Mouse (Mus musculus) forebrain, embryonic 11.5 days (tissue): ENCODE measurements around the gene Syt16. TPM values are rescaled to one million over a fixed set of nuclear protein-coding genes. Genes with fewer than 3 reads are reported as not detected.

Experiments
- ATAC-seq: fragments of 200-750 bp; cut with Nextera tagmentation; replicated peaks from 2 replicates; pipeline ENCODE4 v1.8.0; 2017; ENCODE audit warnings: moderate TSS enrichment; ENCODE audit not compliant: low FRiP score
- DNase-seq: peaks from one replicate; pipeline ENCODE4 v3.0.0-alpha.2; 2017; ENCODE audit warnings: low spot score
- H3K27ac ChIP-seq: fragments of 300-500 bp; sonication (generic); 2 replicates; pipeline ENCODE4 v1.5.1; 2014; ENCODE audit warnings: low read depth, low read length
- H3K27me3 ChIP-seq: fragments of 300-500 bp; sonication (generic); 2 replicates; pipeline ENCODE4 v1.6.1; 2014; ENCODE audit warnings: mild to moderate bottlenecking, low read length, mixed read lengths; ENCODE audit not compliant: control insufficient read depth, insufficient read depth
- H3K36me3 ChIP-seq: fragments of 300-500 bp; sonication (generic); 2 replicates; pipeline ENCODE4 v1.6.1; 2014; ENCODE audit warnings: mild to moderate bottlenecking, low read length, moderate library complexity, mixed read lengths; ENCODE audit not compliant: control insufficient read depth, insufficient read depth
- H3K4me1 ChIP-seq: fragments of 300-500 bp; sonication (generic); replicated peaks from 2 replicates; pipeline ENCODE4 v1.6.1; 2014; ENCODE audit warnings: low read length, mixed read lengths; ENCODE audit not compliant: control insufficient read depth, insufficient read depth
- H3K4me2 ChIP-seq: fragments of 300-500 bp; sonication (generic); 2 replicates; pipeline ENCODE4 v1.6.1; 2014; ENCODE audit warnings: low read depth, mild to moderate bottlenecking, low read length, moderate library complexity, mixed read lengths; ENCODE audit not compliant: severe bottlenecking
- H3K4me3 ChIP-seq: fragments of 300-500 bp; sonication (generic); 2 replicates; pipeline ENCODE4 v1.5.1; 2014; ENCODE audit warnings: low read depth, low read length
- H3K9ac ChIP-seq: fragments of 300-500 bp; sonication (generic); 2 replicates; pipeline ENCODE4 v1.6.1; 2014; ENCODE audit warnings: low read length
- H3K9me3 ChIP-seq: fragments of 300-500 bp; sonication (generic); 2 replicates; pipeline ENCODE4 v1.6.1; 2016; ENCODE audit warnings: low read length, mixed read lengths; ENCODE audit not compliant: control insufficient read depth
- WGBS: fragments of 180-500 bp; shearing (Covaris S2); extraction: QIAGEN DNeasy Blood & Tissue Kit; methylation state at CpG from one replicate; pipeline ENCODE4 v1.1.7; 2014; 5-methylcytosine and 5-hydroxymethylcytosine counted together
- polyA plus RNA-seq: library from polyadenylated mRNA; unstranded; fragments of >200 nt; fragmentation: Nextera tagmentation; extraction: Ambion mirVana; gene quantifications from 2 replicates; pipeline ENCODE4 v1.2.1, GENCODE M21; 2014

Syt16 gene
- polyA plus RNA-seq, 1 experiment from 2014 or later, result 4.9 TPM

GRCm38 (mm10) chr12:73989594-73989993 lies 7.9 kb upstream of the Syt16 start:
- H3K4me2 ChIP-seq, result no peak overlapping the region
- DNase-seq (peak; percentile 63), ATAC-seq (no peak)
- no peak overlapping the region for H3K4me3 ChIP-seq
- H3K36me3 ChIP-seq, result no peaks in the 10 kb centered on the region
- H3K27ac ChIP-seq, result no peak overlapping the region
- no peaks in the 10 kb centered on the region for H3K9me3 ChIP-seq
- H3K27me3 ChIP-seq, result no peaks in the 10 kb centered on the region
- H3K4me1 ChIP-seq, result no peaks in the 10 kb centered on the region
- H3K9ac ChIP-seq, result no peak overlapping the region

GRCm38 (mm10) chr12:73996906-73997296 lies 560 bp upstream of the Syt16 start:
- Histone ChIP-seq H3K27ac (no peak overlapping the region), H3K36me3 (no peaks in the 10 kb centered on the region), H3K4me2 (peak overlapping the region; percentile 82), H3K27me3 (peaks cover 8% of the 10 kb centered on the region; the same call in 1 of the 2 replicates), H3K4me3 (peak overlapping the region; percentile 54), H3K4me1 (0 out of 2 replicates have a peak, but pooled peaks cover 3% of the 10 kb centered on the region), H3K9ac (peak overlapping the region; percentile 69; the same call in 1 of the 2 replicates), H3K9me3 (no peaks in the 10 kb centered on the region)
- ATAC-seq (peak; percentile 58), DNase-seq (no peak)
- 32% methylated on average over 12 of the region's 12 CpGs for WGBS

GRCm38 (mm10) chr12:73998128-73998456 lies 631 bp downstream of the Syt16 start:
- ATAC-seq, result peak; percentile 47

GRCm38 (mm10) chr12:74002449-74002848 lies 5.0 kb downstream of the Syt16 start:
- H3K4me2 ChIP-seq, result no peak overlapping the region
- ATAC-seq (no peak), DNase-seq (no peak)
- WGBS, result 82% methylated on average over 9 of the region's 9 CpGs
- H3K9ac ChIP-seq, result no peak overlapping the region
- 0 out of 2 replicates have a peak, but pooled peaks cover 3% of the 10 kb centered on the region for H3K4me1 ChIP-seq
- H3K36me3 ChIP-seq, result no peaks in the 10 kb centered on the region
- H3K9me3 ChIP-seq, result no peaks in the 10 kb centered on the region
- H3K27ac ChIP-seq, result no peak overlapping the region
- no peak overlapping the region for H3K4me3 ChIP-seq
- peaks cover 3% of the 10 kb centered on the region; the same call in 1 of the 2 replicates for H3K27me3 ChIP-seq

More at GRCm38 (mm10) chr12:73998128-73998456, 631 bp downstream of the Syt16 start:
- peak overlapping the region; percentile 82 for H3K4me2 ChIP-seq
- no peak overlapping the region for H3K27ac ChIP-seq
- peak overlapping the region; percentile 54 for H3K4me3 ChIP-seq
- no peak for DNase-seq
- H3K9me3 ChIP-seq, result no peaks in the 10 kb centered on the region
- H3K36me3 ChIP-seq, result no peaks in the 10 kb centered on the region
- 0 out of 2 replicates have a peak, but pooled peaks cover 3% of the 10 kb centered on the region for H3K4me1 ChIP-seq
- peaks cover 8% of the 10 kb centered on the region; the same call in 1 of the 2 replicates for H3K27me3 ChIP-seq
- 30% methylated on average over 5 of the region's 5 CpGs for WGBS
- H3K9ac ChIP-seq, result peak overlapping the region; percentile 69

GRCm38 (mm10) chr12:74009448-74009911 lies 12.0 kb downstream of the Syt16 start:
- no peak overlapping the region for H3K9ac ChIP-seq
- H3K27ac ChIP-seq, result no peak overlapping the region
- H3K4me2 ChIP-seq, result no peak overlapping the region
- no peak overlapping the region for H3K4me3 ChIP-seq
- ATAC-seq (peak; percentile 51; the same call in 1 of the 2 replicates), DNase-seq (peak; percentile 73)
- H3K4me1 ChIP-seq, result no peaks in the 10 kb centered on the region
- H3K9me3 ChIP-seq, result no peaks in the 10 kb centered on the region
- no peaks in the 10 kb centered on the region for H3K27me3 ChIP-seq
- WGBS, result 27% methylated on average over 8 of the region's 8 CpGs
- no peaks in the 10 kb centered on the region for H3K36me3 ChIP-seq

GRCm38 (mm10) chr12:74013739-74014138 lies 16.3 kb downstream of the Syt16 start:
- ATAC-seq, result peak; percentile 63; the same call in 1 of the 2 replicates

GRCm38 (mm10) chr12:74014739-74015270 lies 17.3 kb downstream of the Syt16 start:
- Histone ChIP-seq H3K4me2 (no peak overlapping the region), H3K4me1 (no peaks in the 10 kb centered on the region), H3K36me3 (no peaks in the 10 kb centered on the region), H3K27ac (no peak overlapping the region), H3K27me3 (no peaks in the 10 kb centered on the region), H3K4me3 (no peak overlapping the region), H3K9ac (no peak overlapping the region), H3K9me3 (no peaks in the 10 kb centered on the region)
- 63% methylated on average over 7 of the region's 7 CpGs for WGBS
- no peak for ATAC-seq
- no peak for DNase-seq

More at GRCm38 (mm10) chr12:74013739-74014138, 16.3 kb downstream of the Syt16 start:
- H3K4me3 ChIP-seq, result no peak overlapping the region
- DNase-seq, result peak; percentile 90
- H3K9ac ChIP-seq, result no peak overlapping the region
- no peak overlapping the region for H3K27ac ChIP-seq
- no peaks in the 10 kb centered on the region for H3K27me3 ChIP-seq
- WGBS, result 2% methylated on average over 6 of the region's 6 CpGs
- no peaks in the 10 kb centered on the region for H3K36me3 ChIP-seq
- H3K4me2 ChIP-seq, result 0 out of 2 replicates have a peak overlapping the region, but pooled peaks have one; percentile 18
- H3K9me3 ChIP-seq, result no peaks in the 10 kb centered on the region
- H3K4me1 ChIP-seq, result no peaks in the 10 kb centered on the region

- 76% methylated on average over 5 of the region's 5 CpGs for WGBS
- Histone ChIP-seq H3K9me3 (no peaks in the 10 kb centered on the region), H3K4me2 (no peak overlapping the region), H3K27me3 (no peaks in the 10 kb centered on the region), H3K27ac (no peak overlapping the region), H3K36me3 (no peaks in the 10 kb centered on the region), H3K4me1 (no peaks in the 10 kb centered on the region), H3K4me3 (no peak overlapping the region), H3K9ac (no peak overlapping the region)
- ATAC-seq (no peak), DNase-seq (no peak)
Observed at GRCm38 (mm10) chr12:74015491-74015890, 18.0 kb downstream of the Syt16 start.

- Histone ChIP-seq H3K4me1 (no peaks in the 10 kb centered on the region), H3K36me3 (no peaks in the 10 kb centered on the region), H3K9me3 (no peaks in the 10 kb centered on the region), H3K4me2 (no peak overlapping the region), H3K27me3 (no peaks in the 10 kb centered on the region), H3K4me3 (no peak overlapping the region), H3K9ac (no peak overlapping the region), H3K27ac (no peak overlapping the region)
- ATAC-seq (no peak; the same call in 1 of the 2 replicates), DNase-seq (no peak)
- WGBS, result 50% methylated on average over 5 of the region's 5 CpGs
Observed at GRCm38 (mm10) chr12:74023260-74023659, 25.8 kb downstream of the Syt16 start.
